Mouse (Mus musculus) heart, embryonic 15.5 days (tissue): ENCODE data around the gene Armc6. TPM values are rescaled to one million over a fixed set of nuclear protein-coding genes. Genes with fewer than 3 reads are reported as not detected.

Experiments used
- ATAC-seq: fragments of 200-750 bp; cut with Nextera tagmentation; replicated peaks from 2 replicates; pipeline ENCODE4 v1.8.0; 2017; ENCODE audit warnings: low read depth, moderate TSS enrichment; ENCODE audit not compliant: insufficient number of reproducible peaks, insufficient read depth, low FRiP score
- H3K27ac ChIP-seq: fragments of 300-500 bp; sonication (generic); 2 replicates; pipeline ENCODE4 v1.5.1; 2015; ENCODE audit warnings: mild to moderate bottlenecking, inconsistent platforms
- H3K27me3 ChIP-seq: fragments of 300-500 bp; sonication (generic); 2 replicates; pipeline ENCODE4 v1.6.1; 2015; ENCODE audit warnings: inconsistent platforms
- H3K36me3 ChIP-seq: fragments of 300-500 bp; sonication (generic); 2 replicates; pipeline ENCODE4 v1.6.1; 2015; ENCODE audit warnings: mild to moderate bottlenecking, inconsistent platforms
- H3K4me1 ChIP-seq: fragments of 300-500 bp; sonication (generic); replicated peaks from 2 replicates; pipeline ENCODE4 v1.6.1; 2015; ENCODE audit warnings: inconsistent platforms
- H3K4me2 ChIP-seq: fragments of 300-500 bp; sonication (generic); 2 replicates; pipeline ENCODE4 v1.6.1; 2015; ENCODE audit warnings: inconsistent platforms, mild to moderate bottlenecking, moderate library complexity
- H3K4me3 ChIP-seq: fragments of 300-500 bp; sonication (generic); 2 replicates; pipeline ENCODE4 v1.5.1; 2015; ENCODE audit warnings: mild to moderate bottlenecking, inconsistent platforms
- H3K9ac ChIP-seq: fragments of 300-500 bp; sonication (generic); 2 replicates; pipeline ENCODE4 v1.6.1; 2015; ENCODE audit warnings: mild to moderate bottlenecking, inconsistent platforms
- H3K9me3 ChIP-seq: fragments of 300-500 bp; sonication (generic); replicated peaks from 2 replicates; pipeline ENCODE4 v1.6.1; 2016; ENCODE audit warnings: inconsistent platforms
- WGBS: fragments of 180-500 bp; shearing (Covaris S2); methylation state at CpG from one replicate; pipeline ENCODE4 v1.1.7; 2015; ENCODE audit warnings: mixed read lengths; 5-methylcytosine and 5-hydroxymethylcytosine counted together
- polyA plus RNA-seq: library from polyadenylated mRNA; unstranded; fragments of >200 nt; fragmentation: Nextera tagmentation; extraction: Ambion mirVana; gene quantifications from 2 replicates; pipeline ENCODE4 v1.2.1, GENCODE M21; 2015

Gene Armc6
- 16.4 and 24.0 TPM in 2 replicates for polyA plus RNA-seq

DNA sequence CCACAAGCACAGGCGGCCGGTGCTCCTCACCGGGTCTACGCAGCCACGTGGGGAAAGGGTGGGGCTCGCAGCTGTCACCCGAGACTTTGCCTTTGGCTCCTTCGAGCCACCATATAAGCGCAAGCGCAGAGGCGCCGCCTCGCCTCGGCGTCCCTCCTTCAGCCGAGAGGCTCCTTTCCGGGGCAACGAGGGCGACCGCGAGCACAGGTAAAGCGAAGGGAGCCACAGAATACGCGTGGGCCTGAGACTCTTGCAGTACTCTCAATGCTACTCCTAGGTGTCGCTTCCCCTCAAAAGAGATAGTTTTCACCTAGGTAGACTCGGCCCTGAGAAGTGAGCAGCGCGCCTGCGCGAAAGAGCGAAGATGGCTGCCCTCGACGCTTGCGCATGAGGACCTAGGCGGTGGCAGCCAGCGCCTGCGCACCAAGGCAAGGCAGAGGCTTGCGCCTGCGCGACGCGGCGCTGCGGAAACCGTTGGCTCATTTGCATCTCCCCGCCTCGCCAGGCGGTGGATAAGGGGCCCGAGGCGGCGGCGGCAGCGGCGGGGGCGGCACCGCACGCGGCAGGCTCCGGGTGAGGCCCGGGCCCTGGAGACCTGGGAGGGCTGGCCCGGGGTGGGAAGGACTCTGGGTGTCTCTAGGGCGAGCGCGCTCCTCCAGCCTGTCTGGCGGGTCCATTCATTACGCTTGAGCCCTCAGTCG lies at the start of gene Armc6, which contains the start of gene Sugp2:
Gene Armc6, minus strand, starts transcription at position 387 of the 701 bp plus-strand sequence.
Gene Sugp2, plus strand, starts transcription at position 147 of the 701 bp plus-strand sequence.
- Histone ChIP-seq H3K4me2 (peak within 1 kb of the TSS; percentile 84), H3K4me3 (peak within 1 kb of the TSS; percentile 78), H3K36me3 (peaks cover 44% of the 10 kb centered on the region), H3K27ac (peak within 1 kb of the TSS; percentile 93), H3K27me3 (no peaks in the 10 kb centered on the region), H3K9me3 (no peaks in the 10 kb centered on the region), H3K4me1 (peaks cover 20% of the 10 kb centered on the region), H3K9ac (peak within 1 kb of the TSS; percentile 76)
- ATAC-seq = peak; percentile 97
- under 1% methylated on average over 67 of the region's 67 CpGs for WGBS

DNA sequence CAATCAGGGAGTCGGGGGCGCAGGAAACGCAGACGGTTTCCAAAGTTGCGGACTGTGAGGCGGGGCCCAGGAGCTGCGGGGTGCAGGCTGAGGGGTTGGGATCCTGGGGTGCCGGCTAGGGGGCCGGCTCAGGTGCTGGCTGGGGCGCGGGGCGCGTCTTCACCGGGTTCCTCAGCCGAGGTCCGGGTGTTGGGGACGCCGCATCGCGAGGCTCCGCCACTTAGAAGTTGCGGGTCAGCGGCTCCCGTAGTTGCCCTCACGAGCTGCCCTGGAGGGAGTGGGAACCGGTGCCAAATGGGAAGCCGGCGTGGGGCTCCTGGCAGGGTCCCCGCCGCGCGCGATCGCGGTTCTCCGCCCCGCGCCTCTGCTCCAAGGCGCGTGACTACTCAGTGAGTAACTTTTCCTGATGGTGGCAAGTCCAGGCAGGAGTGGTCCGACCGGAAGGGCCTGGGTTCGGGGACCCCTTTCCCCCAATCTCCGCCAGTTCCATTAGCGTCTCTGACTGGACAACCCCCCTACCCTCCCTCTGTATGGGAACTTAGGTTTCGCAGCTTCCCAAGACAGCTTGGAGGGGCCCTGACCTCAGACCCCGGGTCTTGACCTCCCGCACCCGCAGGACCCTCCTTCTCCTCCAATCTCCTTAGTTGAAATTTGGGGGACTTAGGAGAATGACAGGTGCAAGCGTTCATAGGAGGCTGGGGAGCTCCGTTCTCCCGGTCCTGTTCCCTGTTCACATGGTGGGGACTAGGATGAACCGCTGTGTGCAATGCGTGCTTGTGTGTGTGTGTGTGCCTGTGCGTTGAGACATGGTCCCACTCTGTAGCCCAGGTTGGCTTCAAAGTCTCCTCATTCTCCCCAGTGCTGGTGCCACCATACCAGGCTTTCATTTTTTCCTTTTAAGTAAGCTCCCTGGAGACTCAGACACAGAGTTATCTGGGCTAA lies 49.1 kb upstream of the Armc6 start:
- H3K27me3 ChIP-seq = no peaks in the 10 kb centered on the region
- peaks cover 38% of the 10 kb centered on the region for H3K4me1 ChIP-seq
- peak overlapping the region; percentile 97 for H3K4me3 ChIP-seq
- peak overlapping the region; percentile 96 for H3K9ac ChIP-seq
- H3K4me2 ChIP-seq = peak overlapping the region; percentile 96
- ATAC-seq = peak; percentile 19
- H3K36me3 ChIP-seq = peaks cover 29% of the 10 kb centered on the region
- H3K27ac ChIP-seq = peak overlapping the region; percentile 86
- 1% methylated on average over 55 of the region's 55 CpGs for WGBS
- H3K9me3 ChIP-seq = no peaks in the 10 kb centered on the region

DNA sequence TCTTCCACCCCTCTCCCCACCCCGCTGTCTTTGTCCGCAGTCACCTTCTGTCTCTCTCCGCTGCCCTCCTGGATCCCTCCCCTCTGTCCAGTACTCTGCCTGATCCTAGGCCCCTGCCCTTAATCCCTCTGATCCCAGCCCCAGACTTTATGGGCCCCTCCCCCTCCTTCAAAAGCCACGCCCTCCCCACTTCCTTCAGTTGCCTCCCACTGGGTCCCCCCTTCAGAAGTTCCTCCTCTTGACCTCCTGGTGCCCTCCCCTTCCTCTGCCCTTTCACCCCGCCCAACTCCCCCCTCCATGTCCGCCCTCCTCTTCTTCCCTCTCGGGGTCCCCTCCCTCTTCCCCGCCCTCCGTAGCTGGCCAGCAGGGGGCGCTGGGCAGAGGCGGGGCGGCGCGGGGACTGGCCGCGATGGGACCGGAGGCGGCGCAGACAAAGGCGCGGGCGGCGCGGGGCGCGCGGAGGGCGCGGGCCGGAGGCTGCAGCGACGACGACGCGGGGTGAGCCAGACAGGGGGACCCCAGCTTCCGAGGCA lies 48.4 kb upstream of the Armc6 start, which contains the start of gene Homer3:
Gene Homer3, plus strand, starts transcription at position 225 of the 533 bp plus-strand sequence.
- ATAC-seq = peak; percentile 87
- 2% methylated on average over 36 of the region's 36 CpGs for WGBS

DNA sequence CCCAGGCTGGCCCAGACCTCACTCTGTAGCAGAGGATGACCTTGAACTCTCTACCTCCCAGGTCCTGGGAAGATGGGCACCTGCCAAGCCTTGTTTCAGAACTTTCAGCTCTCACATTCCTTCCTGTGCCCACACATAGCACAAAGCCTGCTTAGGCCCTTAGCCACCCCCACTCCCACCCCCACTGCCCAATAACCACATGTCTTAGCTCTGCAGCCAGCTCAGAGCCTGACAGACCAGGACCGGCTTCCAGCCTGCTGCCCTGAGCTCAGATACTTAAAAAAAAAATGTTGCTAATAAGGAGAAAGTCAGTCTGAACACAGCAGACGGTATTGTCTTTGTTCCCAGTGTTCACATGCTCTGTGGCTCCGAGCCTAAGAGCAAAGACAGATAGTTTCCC lies 46.7 kb upstream of the Armc6 start:
- no peak overlapping the region for H3K9ac ChIP-seq
- no peak overlapping the region for H3K4me3 ChIP-seq
- H3K9me3 ChIP-seq = no peaks in the 10 kb centered on the region
- peaks cover 43% of the 10 kb centered on the region for H3K4me1 ChIP-seq
- no peak overlapping the region for H3K4me2 ChIP-seq
- peak overlapping the region; percentile 86; the same call in 1 of the 2 replicates for H3K27ac ChIP-seq
- no peaks in the 10 kb centered on the region for H3K27me3 ChIP-seq
- WGBS = 43% methylated on average over 3 of the region's 3 CpGs
- peaks cover 9% of the 10 kb centered on the region for H3K36me3 ChIP-seq
- no peak for ATAC-seq

More for the DNA sequence above, 48.4 kb upstream of the Armc6 start, which contains the start of gene Homer3:
- Histone ChIP-seq H3K27me3 (no peaks in the 10 kb centered on the region), H3K9me3 (no peaks in the 10 kb centered on the region), H3K36me3 (peaks cover 25% of the 10 kb centered on the region), H3K27ac (peak within 1 kb of the TSS; percentile 86), H3K9ac (peak within 1 kb of the TSS; percentile 96), H3K4me1 (peaks cover 43% of the 10 kb centered on the region), H3K4me2 (peak within 1 kb of the TSS; percentile 96), H3K4me3 (peak within 1 kb of the TSS; percentile 97)

DNA sequence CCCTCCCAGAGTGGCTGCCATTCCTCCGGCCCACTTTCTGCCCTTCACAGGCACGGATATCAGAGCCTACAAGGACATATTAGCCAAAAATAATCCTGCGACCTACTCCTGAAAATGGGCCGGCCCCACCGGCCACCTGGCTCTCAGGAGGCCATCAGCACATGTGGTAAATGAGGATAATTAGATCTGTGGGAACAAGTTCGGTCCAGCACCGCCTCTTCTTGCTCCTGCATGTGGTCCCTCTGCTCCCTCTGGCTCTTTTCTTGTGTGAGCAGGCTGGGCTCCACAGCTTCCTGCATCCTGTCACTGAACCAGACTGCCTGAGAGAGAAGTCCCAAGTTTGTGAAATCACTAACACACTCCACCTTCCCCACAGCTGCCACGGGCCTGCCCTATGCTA lies 45.0 kb upstream of the Armc6 start:
- Histone ChIP-seq H3K4me1 (peaks cover 43% of the 10 kb centered on the region), H3K4me2 (no peak overlapping the region), H3K27ac (peak overlapping the region; percentile 68), H3K27me3 (no peaks in the 10 kb centered on the region), H3K9me3 (no peaks in the 10 kb centered on the region), H3K4me3 (no peak overlapping the region), H3K9ac (no peak overlapping the region), H3K36me3 (no peaks in the 10 kb centered on the region)
- 36% methylated on average over 8 of the region's 8 CpGs for WGBS
- no peak for ATAC-seq

DNA sequence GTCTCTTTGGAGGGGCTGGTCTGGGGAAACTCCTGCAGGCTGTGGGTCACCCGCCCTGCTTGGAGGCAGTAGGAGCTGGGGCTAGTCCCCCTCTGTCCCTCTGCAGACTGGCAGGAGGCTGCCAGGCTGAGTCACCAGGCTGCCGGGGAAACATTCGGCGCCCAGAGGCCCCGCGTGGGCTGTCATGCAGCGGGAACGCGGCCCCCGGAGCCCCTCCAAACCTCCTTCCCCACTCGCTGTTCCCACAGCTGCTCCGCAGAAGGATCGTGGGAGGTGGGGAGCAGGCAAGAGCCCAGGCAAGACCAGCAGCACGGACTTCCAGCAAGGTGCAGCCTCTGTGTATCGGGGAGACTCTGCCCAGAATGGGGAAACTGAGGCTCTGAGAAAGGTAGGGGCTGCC lies 43.9 kb upstream of the Armc6 start:
- H3K9me3 ChIP-seq = no peaks in the 10 kb centered on the region
- H3K4me2 ChIP-seq = no peak overlapping the region
- H3K36me3 ChIP-seq = no peaks in the 10 kb centered on the region
- no peak for ATAC-seq
- no peaks in the 10 kb centered on the region for H3K27me3 ChIP-seq
- 64% methylated on average over 15 of the region's 15 CpGs for WGBS
- no peak overlapping the region for H3K27ac ChIP-seq
- H3K9ac ChIP-seq = peak overlapping the region; percentile 33; the same call in 1 of the 2 replicates
- H3K4me3 ChIP-seq = no peak overlapping the region
- peaks cover 38% of the 10 kb centered on the region for H3K4me1 ChIP-seq

DNA sequence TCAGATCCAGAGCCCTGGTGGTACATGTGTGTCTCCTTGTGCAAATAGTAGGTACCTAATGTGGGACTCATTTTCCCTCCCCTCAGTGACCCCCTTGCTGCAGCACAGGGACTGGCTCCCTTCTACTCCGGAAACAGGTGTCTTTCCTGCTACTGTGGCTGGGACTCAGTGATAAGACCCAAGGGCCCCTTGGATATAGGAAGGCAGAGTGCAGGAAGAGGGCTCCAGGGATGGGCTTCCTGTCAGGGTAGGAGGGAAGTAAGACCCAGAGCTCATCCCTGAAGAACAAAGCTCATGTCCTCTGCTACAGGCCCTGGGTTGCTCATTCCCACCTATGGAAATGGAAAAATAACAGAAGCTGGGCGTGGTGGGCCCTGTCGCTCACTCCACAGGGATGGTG lies 42.2 kb upstream of the Armc6 start:
- WGBS = 73% methylated on average over 3 of the region's 3 CpGs
- Histone ChIP-seq H3K4me3 (no peak overlapping the region), H3K4me1 (peaks cover 27% of the 10 kb centered on the region), H3K9ac (no peak overlapping the region), H3K9me3 (no peaks in the 10 kb centered on the region), H3K27ac (peak overlapping the region; percentile 63), H3K4me2 (no peak overlapping the region), H3K27me3 (no peaks in the 10 kb centered on the region), H3K36me3 (no peaks in the 10 kb centered on the region)
- ATAC-seq = peak; percentile 58

DNA sequence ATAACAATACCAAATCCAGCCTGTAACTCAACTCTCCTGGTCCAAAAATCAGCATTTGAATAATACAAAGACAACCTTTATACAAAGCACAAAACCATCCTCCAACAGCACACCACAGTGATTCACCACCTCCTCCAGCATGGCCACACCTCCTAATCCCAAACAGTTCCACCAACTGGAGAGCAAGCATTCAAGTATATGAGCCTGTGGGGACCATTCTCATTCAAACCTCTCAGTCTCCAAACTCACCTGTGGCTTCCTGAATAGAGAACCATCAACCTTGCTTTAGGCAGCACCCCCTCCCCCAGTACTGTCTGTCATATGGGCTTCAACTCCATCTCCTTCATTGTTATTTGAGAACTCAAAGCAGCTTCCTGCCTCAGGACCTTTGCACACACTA lies 40.1 kb upstream of the Armc6 start:
- H3K36me3 ChIP-seq = no peaks in the 10 kb centered on the region
- H3K9me3 ChIP-seq = no peaks in the 10 kb centered on the region
- no peak overlapping the region for H3K4me2 ChIP-seq
- H3K4me3 ChIP-seq = no peak overlapping the region
- H3K27ac ChIP-seq = no peak overlapping the region
- no peaks in the 10 kb centered on the region for H3K27me3 ChIP-seq
- ATAC-seq = no peak
- peaks cover 15% of the 10 kb centered on the region for H3K4me1 ChIP-seq
- no peak overlapping the region for H3K9ac ChIP-seq

DNA sequence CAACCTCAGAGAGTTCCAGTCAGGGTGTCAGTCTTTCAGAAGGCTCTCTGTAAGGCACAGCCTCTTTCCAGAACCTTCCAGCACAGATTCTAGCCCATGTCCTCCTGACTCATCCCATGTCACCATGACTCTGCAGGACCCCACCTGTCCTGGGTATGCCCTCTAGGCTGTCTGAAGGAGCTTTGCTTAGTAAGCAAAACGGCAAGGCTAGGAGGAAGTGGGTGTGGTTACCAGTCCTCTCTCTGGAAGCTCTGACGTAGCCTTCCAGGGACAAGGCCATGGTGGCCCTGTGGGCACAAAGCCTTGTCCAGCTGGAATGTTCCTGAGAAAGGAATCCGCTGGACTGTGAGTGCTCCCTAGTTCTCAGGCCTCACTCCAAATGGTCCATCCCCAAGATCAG lies 38.7 kb upstream of the Armc6 start:
- Histone ChIP-seq H3K9ac (no peak overlapping the region), H3K9me3 (no peaks in the 10 kb centered on the region), H3K4me2 (no peak overlapping the region), H3K27ac (no peak overlapping the region), H3K4me3 (no peak overlapping the region), H3K27me3 (no peaks in the 10 kb centered on the region), H3K36me3 (no peaks in the 10 kb centered on the region), H3K4me1 (peaks cover 11% of the 10 kb centered on the region)
- ATAC-seq = 0 out of 2 replicates have a peak, but pooled peaks have one; percentile 53
- 42% methylated on average over 3 of the region's 3 CpGs for WGBS

DNA sequence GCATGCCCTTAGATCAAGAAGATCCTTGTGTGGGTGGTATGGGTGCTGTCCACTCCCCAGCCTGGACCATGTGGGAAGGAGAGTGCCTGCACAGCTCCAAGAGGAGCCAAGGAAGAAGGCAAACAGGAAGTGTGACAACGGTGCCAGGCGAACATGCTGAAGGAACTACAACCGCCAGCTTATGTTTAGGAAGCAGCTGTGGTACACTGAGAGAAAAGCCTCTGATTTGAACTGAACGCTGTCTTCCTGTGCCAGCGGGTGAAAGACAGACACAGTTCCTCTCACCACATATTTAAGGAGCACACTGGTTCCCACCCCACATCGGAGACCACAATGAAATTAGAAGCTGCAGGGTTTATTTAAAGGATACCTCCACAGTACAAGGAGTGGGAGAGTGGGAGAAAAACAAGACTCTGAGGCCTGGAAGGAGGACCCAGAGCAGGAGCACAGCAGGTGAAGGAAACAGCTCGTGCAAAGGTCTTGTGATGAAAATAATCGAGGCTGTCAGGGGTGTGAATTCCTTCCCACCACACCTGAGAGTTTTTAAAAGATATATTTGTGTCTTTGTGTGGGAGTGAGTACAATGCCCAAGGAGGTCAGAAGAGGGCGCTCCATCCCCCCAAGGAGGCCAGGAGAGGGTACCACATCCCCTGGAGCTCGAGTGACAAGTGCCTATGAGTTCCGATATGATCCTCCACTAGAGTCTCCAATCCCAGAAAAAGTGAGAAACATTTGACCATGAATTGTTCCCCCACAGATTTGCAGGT lies 34.7 kb upstream of the Armc6 start:
- Histone ChIP-seq H3K27ac (no peak overlapping the region), H3K4me3 (no peak overlapping the region), H3K27me3 (no peaks in the 10 kb centered on the region), H3K9ac (no peak overlapping the region), H3K36me3 (peaks cover 8% of the 10 kb centered on the region; the same call in 1 of the 2 replicates), H3K9me3 (no peaks in the 10 kb centered on the region), H3K4me1 (peaks cover 11% of the 10 kb centered on the region), H3K4me2 (no peak overlapping the region)
- ATAC-seq = no peak
- WGBS = 48% methylated on average over 11 of the region's 11 CpGs
